Mouse (Mus musculus): ENCODE measurements around the gene Rtl10.

Rtl10 gene

GRCm38 (mm10) chr16:18537407-18537990 lies 38.8 kb downstream of the Rtl10 start:
- TF ChIP-seq CTCF (conservative IDR thresholded peaks at IDR 0.05; ENCODE audit: low read length) (no peak), POU5F1 (IDR thresholded peaks at IDR 0.05; ENCODE audit: borderline replicate concordance, low read length) (no peak), NANOG (IDR thresholded peaks at IDR 0.05; ENCODE audit: borderline replicate concordance, low read length) (no peak)
- Histone ChIP-seq H3K9me3 (ENCODE audit: low read length) (no peaks in the 10 kb centered on the region), H3K4me1 (replicated peaks; ENCODE audit: low read depth, low read length) (peaks cover 14% of the 10 kb centered on the region), H3K4me3 (replicated peaks; ENCODE audit: low read length) (no peak overlapping the region), H3K36me3 (ENCODE audit: insufficient read depth, low read length) (peaks cover 12% of the 10 kb centered on the region), H3K27me3 (ENCODE audit: insufficient read depth, low read length) (no peaks in the 10 kb centered on the region)

GRCm38 (mm10) chr16:18539281-18539680 lies 40.6 kb downstream of the Rtl10 start:
- Histone ChIP-seq H3K9me3 (ENCODE audit: low read length) (no peaks in the 10 kb centered on the region), H3K27me3 (ENCODE audit: insufficient read depth, low read length) (no peaks in the 10 kb centered on the region), H3K36me3 (ENCODE audit: insufficient read depth, low read length) (peaks cover 27% of the 10 kb centered on the region), H3K4me3 (replicated peaks; ENCODE audit: low read length) (no peak overlapping the region), H3K4me1 (replicated peaks; ENCODE audit: low read depth, low read length) (peaks cover 14% of the 10 kb centered on the region)
- TF ChIP-seq POU5F1 (IDR thresholded peaks at IDR 0.05; ENCODE audit: borderline replicate concordance, low read length) (no peak), CTCF (conservative IDR thresholded peaks at IDR 0.05; ENCODE audit: low read length) (no peak), NANOG (IDR thresholded peaks at IDR 0.05; ENCODE audit: borderline replicate concordance, low read length) (no peak)

- Histone ChIP-seq H3K4me1 (replicated peaks; ENCODE audit: low read depth, low read length) (peaks cover 12% of the 10 kb centered on the region), H3K9me3 (ENCODE audit: low read length) (peaks cover 10% of the 10 kb centered on the region), H3K36me3 (ENCODE audit: insufficient read depth, low read length) (peaks cover 52% of the 10 kb centered on the region), H3K4me3 (replicated peaks; ENCODE audit: low read length) (no peak overlapping the region), H3K27me3 (ENCODE audit: insufficient read depth, low read length) (no peaks in the 10 kb centered on the region)
- TF ChIP-seq CTCF (conservative IDR thresholded peaks at IDR 0.05; ENCODE audit: low read length): no peak
- TF ChIP-seq NANOG (IDR thresholded peaks at IDR 0.05; ENCODE audit: borderline replicate concordance, low read length): no peak
- no peak for TF ChIP-seq POU5F1 (IDR thresholded peaks at IDR 0.05; ENCODE audit: borderline replicate concordance, low read length)
Measured at GRCm38 (mm10) chr16:18543151-18543829, 44.6 kb downstream of the Rtl10 start.

GRCm38 (mm10) chr16:18547891-18548290 lies 49.2 kb downstream of the Rtl10 start:
- H3K27me3 ChIP-seq (ENCODE audit: insufficient read depth, low read length): no peaks in the 10 kb centered on the region
- peaks cover 56% of the 10 kb centered on the region for H3K36me3 ChIP-seq (ENCODE audit: insufficient read depth, low read length)
- H3K4me3 ChIP-seq (replicated peaks; ENCODE audit: low read length): no peak overlapping the region
- H3K4me1 ChIP-seq (replicated peaks; ENCODE audit: low read depth, low read length): peaks cover 11% of the 10 kb centered on the region; the same call in 1 of the 2 replicates
- peaks cover 10% of the 10 kb centered on the region for H3K9me3 ChIP-seq (ENCODE audit: low read length)
- no peak for TF ChIP-seq POU5F1 (IDR thresholded peaks at IDR 0.05; ENCODE audit: borderline replicate concordance, low read length)
- no peak for TF ChIP-seq NANOG (IDR thresholded peaks at IDR 0.05; ENCODE audit: borderline replicate concordance, low read length)
- no peak for TF ChIP-seq CTCF (conservative IDR thresholded peaks at IDR 0.05; ENCODE audit: low read length)
